Mouse (Mus musculus) Patski (cell line): ENCODE measurements around the gene Scrt2. TPM values are rescaled to one million over a fixed set of nuclear protein-coding genes. Genes with fewer than 3 reads are reported as not detected.

ENCODE experiments used
- ATAC-seq: fragments of 100-300 bp; one replicate; pipeline ENCODE4 v1.8.0; 2021
- CTCF ChIA-PET: fragments of 350-600 bp; sonication (Branson Sonifier 250); formaldehyde crosslinking; loops from one replicate; lab custom pipeline; 2022; ENCODE audit warnings: inconsistent platforms; lab: Charles Lee
- POLR2A ChIA-PET: fragments of 350-600 bp; sonication (Branson Sonifier 250); formaldehyde crosslinking; loops from one replicate; lab custom pipeline; 2022; ENCODE audit warnings: antibody characterized with exemption, inconsistent platforms; lab: Charles Lee
- DNase-seq: peaks from one replicate; pipeline ENCODE4 v3.0.0-alpha.2; 2011; ENCODE audit warnings: low read depth, low spot score
- H3K27me3 ChIP-seq: fragments of 371-371 bp; one replicate; pipeline ENCODE4 v1.5.1; 2021
- CTCF ChIP-seq: fragments of 100-300 bp; IDR thresholded peaks from one replicate; pipeline ENCODE4 v1.5.1; 2021
- in situ Hi-C: fragments of 300-500 bp; cut with MboI; formaldehyde crosslinking; loops from 3 replicates; pipeline ENCODE4 v1.11.1; 2018; ENCODE audit warnings: low pct_unique_long_range_greater_than_20kb, mixed read lengths
- polyA plus RNA-seq: library from polyadenylated mRNA; unstranded; gene quantifications from one replicate; pipeline ENCODE4 v1.2.3, GENCODE M21; 2021

Scrt2 gene
- polyA plus RNA-seq, 1 experiment from 2014 or later, result not detected

DNA sequence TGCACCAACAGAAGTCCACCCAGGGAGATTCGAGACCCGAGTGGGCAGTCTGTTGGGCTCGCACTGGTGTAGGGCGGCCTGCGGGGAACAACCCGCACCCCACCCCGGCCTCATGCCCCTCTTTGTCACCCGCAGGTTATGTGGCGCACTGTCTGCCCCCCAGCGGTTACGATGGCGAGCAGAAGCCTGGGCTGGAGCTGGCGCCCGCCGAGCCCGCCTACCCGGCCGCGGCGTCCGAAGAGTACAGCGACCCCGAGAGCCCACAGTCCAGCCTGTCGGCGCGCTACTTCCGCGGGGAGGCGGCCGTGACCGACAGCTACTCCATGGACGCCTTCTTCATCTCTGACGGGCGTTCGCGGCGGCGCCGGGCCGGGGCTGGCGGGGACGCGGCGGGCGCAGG, 11.6 kb downstream of the Scrt2 start:
- DNase-seq, result no peak
- in situ Hi-C loops, result no loop called here
- ChIA-PET POLR2A (no interaction called here), CTCF (no interaction called here)
- ATAC-seq, result no peak
- TF ChIP-seq CTCF, result no peak
- H3K27me3 ChIP-seq, result peaks cover under 1% of the 10 kb centered on the region

DNA sequence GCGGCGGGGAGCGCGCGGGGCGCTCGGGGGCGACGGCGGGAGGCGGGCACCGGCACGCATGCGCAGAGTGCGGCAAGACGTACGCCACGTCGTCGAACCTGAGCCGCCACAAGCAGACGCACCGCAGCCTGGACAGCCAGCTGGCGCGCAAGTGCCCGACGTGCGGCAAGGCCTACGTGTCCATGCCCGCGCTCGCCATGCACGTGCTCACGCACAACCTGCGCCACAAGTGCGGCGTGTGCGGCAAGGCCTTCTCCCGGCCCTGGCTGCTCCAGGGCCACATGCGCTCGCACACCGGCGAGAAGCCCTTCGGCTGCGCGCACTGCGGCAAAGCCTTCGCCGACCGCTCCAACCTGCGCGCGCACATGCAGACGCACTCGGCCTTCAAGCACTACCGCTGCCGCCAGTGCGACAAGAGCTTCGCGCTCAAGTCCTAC, 12.0 kb downstream of the Scrt2 start:
- ChIA-PET POLR2A (no interaction called here), CTCF (no interaction called here)
- no peak for ATAC-seq
- no peaks in the 10 kb centered on the region for H3K27me3 ChIP-seq
- TF ChIP-seq CTCF, result no peak
- no peak for DNase-seq
- in situ Hi-C loops, result no loop called here

DNA sequence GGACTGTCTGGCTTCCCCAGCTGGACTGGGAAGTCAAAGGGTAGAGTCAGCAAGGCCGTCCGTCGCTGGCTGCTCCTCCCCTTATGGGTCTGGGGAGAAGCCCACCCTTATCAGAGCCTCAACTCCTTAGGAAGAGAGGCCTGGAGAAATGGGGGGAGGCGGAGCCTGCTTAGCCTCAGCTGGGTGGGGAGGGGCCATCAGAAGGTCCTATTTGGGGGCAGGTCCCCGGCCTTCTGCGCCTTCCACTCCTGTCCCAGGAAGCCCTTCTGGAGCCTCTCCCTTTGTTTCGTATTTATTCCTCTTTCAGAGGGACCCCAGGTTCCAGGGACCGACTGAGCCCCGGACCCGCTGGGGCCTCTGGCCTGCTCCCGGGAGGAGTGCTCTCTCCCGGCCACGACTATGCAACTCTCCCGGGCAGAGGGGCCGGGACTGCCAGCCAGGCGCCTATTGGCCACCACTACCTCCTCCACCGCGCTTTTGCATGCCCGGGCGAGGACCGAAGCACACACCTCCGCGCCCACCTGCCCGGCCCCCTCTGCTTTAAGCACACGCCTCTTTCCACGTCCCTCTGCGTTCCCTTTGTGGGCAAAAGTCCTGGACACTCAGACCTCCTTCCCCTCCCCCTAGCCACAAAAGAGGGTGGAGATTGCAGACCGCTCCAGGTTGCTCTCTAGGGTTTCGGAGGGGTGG, 13.7 kb downstream of the Scrt2 start:
- POLR2A ChIA-PET, result no interaction called here
- CTCF ChIA-PET, result no interaction called here
- no peak for DNase-seq
- no peak for ATAC-seq
- no peak for TF ChIP-seq CTCF
- H3K27me3 ChIP-seq, result no peaks in the 10 kb centered on the region
- in situ Hi-C loops, result no loop called here

DNA sequence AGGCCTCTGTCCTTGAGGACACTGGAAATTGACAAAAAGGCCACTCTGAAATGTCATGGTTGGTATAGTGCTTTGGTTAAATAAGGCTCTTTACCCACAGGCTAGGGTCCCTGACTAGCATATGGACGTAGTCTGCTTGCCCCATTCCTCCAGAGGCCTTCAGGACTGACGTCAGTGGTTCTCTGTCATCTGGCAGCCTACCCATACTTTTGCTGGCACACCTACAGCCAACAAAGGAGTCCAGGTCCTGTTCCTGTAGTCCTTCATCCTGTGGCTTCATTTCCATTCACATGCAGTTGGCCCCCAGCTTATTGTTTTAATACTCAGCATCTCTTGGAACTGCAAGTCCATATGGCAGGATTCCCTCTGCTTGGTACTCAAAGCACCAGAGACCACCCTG, 15.6 kb downstream of the Scrt2 start:
- no peaks in the 10 kb centered on the region for H3K27me3 ChIP-seq

DNA sequence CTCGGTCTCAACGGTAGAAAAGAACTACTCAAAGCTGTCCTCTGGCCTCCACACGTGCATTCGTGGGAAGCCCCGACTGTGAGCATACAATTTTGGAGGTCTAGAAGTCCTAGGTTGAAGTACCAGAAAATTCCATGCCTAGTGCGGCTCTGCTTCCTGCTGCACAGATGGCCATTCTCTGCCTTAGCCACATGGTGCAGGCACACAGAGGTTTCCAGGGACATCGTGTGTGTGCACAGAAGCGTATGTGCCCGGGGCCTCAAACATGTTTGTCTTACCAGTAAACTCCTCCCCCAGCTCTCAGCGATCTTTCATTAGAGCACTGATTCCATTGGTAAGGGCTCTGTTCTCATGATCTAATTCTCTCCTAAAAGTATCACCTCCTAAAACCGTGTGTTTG, 16.6 kb downstream of the Scrt2 start:
- in situ Hi-C loops, result no loop called here
- ATAC-seq (no peak), DNase-seq (no peak)
- H3K27me3 ChIP-seq, result no peaks in the 10 kb centered on the region
- ChIA-PET CTCF (interaction anchor here (3.6 kb wide), 1 partner anchor 9 kb away, joined by 16 read pairs; no protein-coding TSS in a partner anchor), POLR2A (no interaction called here)
- no peak for TF ChIP-seq CTCF

More for the DNA sequence above, 15.6 kb downstream of the Scrt2 start:
- TF ChIP-seq CTCF, result no peak
- DNase-seq (no peak), ATAC-seq (no peak)
- ChIA-PET CTCF (no interaction called here), POLR2A (interaction anchor here (0.6 kb wide), 1 partner anchor 272 kb away, joined by 3 read pairs; no protein-coding TSS in a partner anchor)
- in situ Hi-C loops, result no loop called here

DNA sequence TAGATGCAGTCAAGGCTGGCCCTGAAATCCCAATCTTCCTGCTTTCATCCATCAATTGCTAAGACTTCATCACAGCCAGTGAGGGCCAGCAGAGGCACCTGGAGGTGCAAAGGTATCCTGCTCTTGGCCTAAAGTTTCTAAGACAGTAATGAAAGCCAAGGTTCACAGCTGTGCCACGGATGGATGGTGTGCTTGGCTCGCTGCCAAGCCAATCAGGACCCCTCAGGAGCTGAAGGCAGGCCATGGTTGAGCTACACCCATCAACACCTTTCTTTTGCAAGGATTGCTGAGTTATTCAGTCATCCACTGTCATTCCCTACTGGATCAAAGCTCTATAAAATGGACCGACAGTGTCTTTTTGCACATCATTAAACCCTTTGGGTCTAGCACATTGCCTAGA, 18.2 kb downstream of the Scrt2 start:
- in situ Hi-C loops, result no loop called here
- ATAC-seq (no peak), DNase-seq (no peak)
- CTCF ChIA-PET, result interaction anchor here (1.1 to 3.6 kb wide), 3 partner anchors 11 to 96 kb away, joined by 3 to 16 read pairs (median 4); no protein-coding TSS in a partner anchor
- TF ChIP-seq CTCF, result no peak
- POLR2A ChIA-PET, result no interaction called here
- H3K27me3 ChIP-seq, result no peaks in the 10 kb centered on the region

DNA sequence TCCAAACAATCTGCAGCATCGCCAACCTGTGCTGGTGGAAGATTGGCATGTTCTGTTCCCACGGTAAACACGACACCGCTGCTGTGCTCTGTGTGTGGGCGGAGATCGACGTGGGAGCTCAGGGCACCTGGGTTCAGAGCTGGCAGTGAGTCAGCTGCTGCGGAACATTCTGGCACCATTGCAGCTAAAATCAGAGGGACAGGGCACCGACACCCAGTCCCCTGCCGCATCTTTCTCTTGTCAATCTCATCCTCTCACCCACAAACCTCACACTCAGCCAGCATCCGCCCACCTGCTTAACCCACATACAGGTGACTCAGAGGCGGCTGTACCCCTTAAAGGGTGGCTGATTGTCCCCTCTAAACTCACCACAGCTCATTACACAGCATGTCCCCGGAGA, 20.4 kb downstream of the Scrt2 start:
- POLR2A ChIA-PET, result interaction anchor here (1.2 kb wide), 1 partner anchor 13 kb away, joined by 3 read pairs; no protein-coding TSS in a partner anchor
- H3K27me3 ChIP-seq, result no peaks in the 10 kb centered on the region
- DNase-seq, result no peak
- no peak for ATAC-seq
- CTCF ChIA-PET, result no interaction called here
- in situ Hi-C loops, result loop anchor here (5.0 kb wide), 1 partner anchor 224 kb away; no protein-coding TSS in a partner anchor
- TF ChIP-seq CTCF, result no peak

DNA sequence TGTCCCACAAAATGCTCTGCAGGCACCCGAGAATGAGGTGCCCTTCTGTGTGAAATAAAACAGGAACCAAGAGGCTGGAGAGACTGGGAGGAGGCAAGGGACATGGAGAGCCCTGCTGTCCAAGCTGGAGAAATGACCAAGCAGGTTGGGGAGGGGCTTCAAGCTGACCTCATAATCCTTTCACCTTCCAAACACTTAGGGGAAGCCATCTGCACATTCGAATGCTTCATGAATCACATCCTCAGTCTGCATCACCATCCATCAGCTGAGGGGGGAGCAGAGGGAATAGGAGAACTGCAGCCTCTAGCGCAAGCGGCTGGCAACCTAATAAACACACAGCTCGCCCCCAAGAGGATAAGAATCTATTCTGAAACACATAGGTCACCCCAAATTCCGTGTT, 21.0 kb downstream of the Scrt2 start:
- CTCF ChIA-PET, result interaction anchor here (1.8 kb wide), 1 partner anchor 9 kb away, joined by 6 read pairs; no protein-coding TSS in a partner anchor
- ATAC-seq (no peak), DNase-seq (no peak)
- in situ Hi-C loops, result loop anchor here (5.0 kb wide), 1 partner anchor 225 kb away; no protein-coding TSS in a partner anchor
- POLR2A ChIA-PET, result interaction anchor here (1.2 kb wide), 1 partner anchor 13 kb away, joined by 3 read pairs; no protein-coding TSS in a partner anchor
- no peak for TF ChIP-seq CTCF
- H3K27me3 ChIP-seq, result no peaks in the 10 kb centered on the region

DNA sequence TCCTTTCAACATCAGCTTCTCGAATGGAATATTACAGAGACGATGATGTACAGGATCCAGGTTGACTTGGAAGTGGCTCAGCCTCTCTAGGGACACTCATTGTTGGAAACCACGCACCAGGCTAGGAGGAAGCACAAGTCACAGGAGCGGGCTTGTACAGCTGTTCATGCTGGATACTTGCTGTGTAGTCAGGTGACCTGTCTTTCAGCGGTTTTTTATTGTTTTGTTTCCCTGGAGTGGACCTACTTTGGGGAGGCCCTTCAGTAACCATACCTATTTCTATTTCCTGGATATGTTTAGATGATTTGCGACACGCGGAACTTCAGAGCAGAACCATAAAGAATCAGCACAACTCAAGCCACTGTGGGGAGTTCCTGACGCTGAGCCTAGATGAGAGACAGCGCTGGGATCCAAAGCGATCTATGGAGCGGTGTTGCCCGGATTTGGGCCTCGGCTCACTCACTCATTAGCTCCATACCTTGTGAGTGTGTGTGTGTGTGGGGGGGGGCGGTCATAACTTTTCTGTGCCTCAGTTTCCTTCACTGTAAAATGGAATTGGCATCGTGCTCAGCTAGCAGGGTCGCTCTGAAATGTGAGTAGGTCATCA, 23.5 kb downstream of the Scrt2 start:
- POLR2A ChIA-PET, result no interaction called here
- DNase-seq, result no peak
- ATAC-seq, result no peak
- H3K27me3 ChIP-seq, result no peaks in the 10 kb centered on the region
- CTCF ChIA-PET, result interaction anchor here (1.4 kb wide), 1 partner anchor 16 kb away, joined by 4 read pairs; no protein-coding TSS in a partner anchor
- in situ Hi-C loops, result loop anchor here (5.0 kb wide), 2 partner anchors 228 to 242 kb away; no protein-coding TSS in a partner anchor
- no peak for TF ChIP-seq CTCF

DNA sequence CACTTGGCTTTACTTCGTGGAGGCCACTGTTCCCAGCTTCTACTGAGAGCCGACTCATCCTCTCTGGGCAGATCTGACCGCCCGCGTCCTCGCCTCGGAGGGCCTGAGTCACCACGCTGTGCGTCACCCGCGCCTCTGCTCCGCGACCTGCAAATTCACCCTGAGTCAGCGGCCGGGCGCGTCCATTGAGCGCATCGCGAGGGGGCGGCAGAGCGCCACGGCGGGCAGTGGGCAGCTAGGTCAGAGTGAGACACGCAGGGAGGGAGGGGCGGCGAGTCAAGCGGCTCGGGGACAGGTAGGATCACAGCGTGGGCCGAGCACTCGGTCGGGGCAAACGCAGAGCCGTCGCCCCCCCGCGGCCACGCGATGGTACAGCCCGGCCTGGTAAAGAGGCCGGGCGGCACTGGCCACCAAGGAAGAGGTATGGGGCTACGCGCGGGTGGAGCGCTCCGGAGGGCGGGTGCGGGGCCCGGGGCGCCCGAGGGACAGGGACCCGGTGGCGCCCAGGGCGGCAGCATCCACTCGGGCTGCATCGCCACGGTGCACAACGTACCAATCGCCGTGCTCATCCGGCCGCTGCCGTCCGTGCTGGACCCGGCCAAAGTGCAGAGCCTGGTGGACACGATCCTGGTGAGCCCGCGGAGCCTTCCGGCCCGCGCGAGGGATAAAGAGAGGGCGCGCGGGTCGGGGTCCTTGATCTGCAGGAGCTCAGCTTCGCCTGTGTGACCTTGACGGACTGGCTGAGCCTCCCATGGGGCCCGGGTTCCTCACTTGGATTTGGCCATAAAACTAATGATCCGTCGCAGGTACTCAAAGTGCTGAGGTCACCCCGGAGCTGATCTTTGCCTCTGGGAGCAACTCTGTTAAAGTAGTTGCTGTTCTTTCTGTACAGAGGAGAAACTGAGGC, 24.2 kb downstream of the Scrt2 start, which contains the start of gene Srxn1:
Gene Srxn1 (plus strand): TSS at position 199 of the 907 bp plus-strand sequence.
- no peak for TF ChIP-seq CTCF

More for the DNA sequence above, 24.2 kb downstream of the Scrt2 start, which contains the start of gene Srxn1:
- DNase-seq (no peak), ATAC-seq (peak; percentile 97)
- in situ Hi-C loops, result loop anchor here (5.0 kb wide), 1 partner anchor 242 kb away; no protein-coding TSS in a partner anchor
- ChIA-PET CTCF (interaction anchor here (0.6 to 1.4 kb wide), 2 partner anchors 17 to 199 kb away, joined by 3 to 4 read pairs; no protein-coding TSS in a partner anchor), POLR2A (interaction anchor here (0.6 kb wide), 1 partner anchor 121 kb away, joined by 3 read pairs; no protein-coding TSS in a partner anchor)
- H3K27me3 ChIP-seq, result no peaks in the 10 kb centered on the region
